Mouse (Mus musculus): Measurements from ENCODE around the gene Shroom2. TPM values are rescaled to one million over a fixed set of nuclear protein-coding genes. Genes with fewer than 3 reads are reported as not detected.

The Shroom2 gene
- polyA plus RNA-seq (2017; shearing (Covaris generic)): not detected

DNA sequence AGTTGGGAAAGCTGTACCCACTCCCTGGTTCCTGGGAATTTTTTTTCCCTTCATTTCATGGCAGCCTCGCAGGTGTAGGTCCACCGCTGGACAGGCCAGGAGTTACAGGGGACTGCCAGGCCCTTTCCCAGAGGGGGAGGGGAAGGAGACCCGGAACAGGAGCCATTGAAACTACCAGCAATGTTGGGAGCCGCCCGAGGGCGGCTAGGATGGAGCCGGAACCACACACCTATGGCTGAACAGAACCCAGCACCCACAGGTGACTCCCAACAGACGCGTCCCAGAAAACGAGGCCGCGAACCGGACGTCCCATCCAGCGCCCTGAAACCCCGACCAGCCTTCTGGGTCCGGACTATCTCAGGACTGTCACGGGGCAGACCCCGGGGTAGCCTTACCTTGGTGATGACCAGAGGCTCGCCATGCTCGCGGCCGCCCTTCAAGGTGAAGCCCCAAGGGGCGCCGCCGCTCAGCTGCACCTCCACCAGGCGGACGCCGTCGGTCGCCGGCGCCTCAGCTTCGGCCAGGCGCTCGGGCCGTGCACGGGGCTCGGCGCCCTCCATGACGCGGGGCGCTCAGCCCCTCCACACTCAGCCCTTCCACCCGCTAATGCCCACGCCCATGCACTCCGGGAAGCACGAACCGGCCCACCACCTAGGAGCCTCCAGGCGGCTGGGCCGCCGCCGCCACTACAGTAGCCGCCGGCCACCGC, at the start of gene Shroom2:
TSS of gene Shroom2 (minus strand) at position 575 of the 709 bp plus-strand sequence.

DNA sequence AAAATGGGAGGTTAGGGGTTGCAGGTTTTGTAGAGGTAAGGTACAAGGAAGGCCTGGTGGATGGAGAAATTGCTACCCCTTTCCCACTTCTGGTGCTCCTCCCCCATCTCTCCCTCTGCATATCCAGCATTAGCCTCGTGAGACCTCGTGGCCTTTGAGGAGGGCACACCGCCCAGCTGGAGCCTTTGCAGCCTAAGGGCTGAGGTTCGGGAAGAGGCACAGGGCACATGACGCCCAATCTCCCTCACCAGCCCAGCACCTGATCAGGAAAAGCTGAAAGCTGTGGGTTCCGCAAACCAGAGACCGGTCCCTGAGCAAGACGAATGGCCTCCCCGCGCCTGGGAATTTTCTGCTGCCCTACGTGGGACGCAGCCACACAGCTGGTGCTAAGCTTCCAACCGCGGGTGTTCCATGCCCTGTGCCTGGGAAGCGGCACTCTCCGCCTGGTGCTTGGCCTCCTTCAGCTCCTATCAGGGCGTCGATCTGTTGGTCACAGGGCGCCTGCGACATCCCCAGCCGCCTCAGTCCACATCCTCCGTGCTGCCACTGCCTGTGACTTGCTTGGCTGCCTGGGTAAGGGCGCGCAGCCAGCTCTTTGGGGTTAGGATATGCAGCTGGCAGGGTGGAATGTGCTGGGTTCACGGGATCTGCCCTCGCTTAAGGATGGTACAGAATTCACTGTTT, 12.6 kb upstream of the Shroom2 start, which contains the start of gene Gpr143:
TSS of gene Gpr143 (plus strand) at position 202 of the 684 bp plus-strand sequence.

DNA sequence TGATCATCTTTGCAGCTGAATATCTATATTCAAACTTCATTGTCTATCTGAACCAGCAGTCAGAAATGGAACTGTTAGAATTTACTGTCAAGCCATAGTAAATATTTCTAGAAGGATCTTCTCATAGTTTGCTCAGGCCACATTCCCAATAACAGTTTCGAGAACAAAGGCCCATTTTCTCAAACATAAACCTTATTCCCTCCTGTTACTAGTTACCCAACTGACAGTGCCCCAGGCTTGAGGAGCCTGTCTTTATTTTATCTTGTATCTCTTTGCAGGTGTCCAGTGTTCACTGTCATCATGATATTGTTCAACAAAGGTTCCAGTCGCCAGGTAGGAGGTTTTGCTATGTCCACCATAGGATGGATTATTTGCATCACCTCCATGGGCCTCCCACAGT, 206.2 kb downstream of the Shroom2 start, which contains the start of gene Cldn34a:
TSS of gene Cldn34a (plus strand) at position 301 of the 400 bp plus-strand sequence.

Other genes with a start within 250 kb of the Shroom2 start
- gene Cldn34a, start 206.1 kb downstream of the Shroom2 start, polyA plus RNA-seq (2017; shearing (Covaris generic)): not detected
- not detected for gene Gpr143, start 12.5 kb upstream of the Shroom2 start, polyA plus RNA-seq (2017; shearing (Covaris generic))
- under 1 TPM in 1 of 2 experiments, not detected in 1; 0.16 TPM for gene Usp51, start 237.0 kb upstream of the Shroom2 start, polyA plus RNA-seq (2017; shearing (Covaris generic))